Mouse (Mus musculus) embryonic fibroblast, embryonic 13.5 days (primary cell): ENCODE measurements around the gene 4932429P05Rik. TPM values are rescaled to one million over a fixed set of nuclear protein-coding genes. Genes with fewer than 3 reads are reported as not detected.

ENCODE experiments used
- H3K27ac ChIP-seq: 2 replicates; pipeline ENCODE4 v1.5.1; 2012; ENCODE audit warnings: low read length, control low read depth, inconsistent platforms; ENCODE audit not compliant: insufficient read depth
- H3K4me1 ChIP-seq: 2 replicates; pipeline ENCODE4 v1.6.1; 2011; ENCODE audit warnings: low read length; ENCODE audit not compliant: control insufficient read depth, insufficient read depth
- H3K4me3 ChIP-seq: 2 replicates; pipeline ENCODE4 v1.5.1; 2011; ENCODE audit warnings: mild to moderate bottlenecking, control low read depth, low read length; ENCODE audit not compliant: insufficient read depth
- CTCF ChIP-seq: IDR thresholded peaks from 2 replicates; pipeline ENCODE4 v1.5.1; 2011; ENCODE audit warnings: mild to moderate bottlenecking, control low read depth, low read length, moderate library complexity, borderline replicate concordance; ENCODE audit not compliant: insufficient read depth
- POLR2A ChIP-seq: IDR thresholded peaks from 2 replicates; pipeline ENCODE4 v1.6.1; 2011; ENCODE audit warnings: low read depth, mild to moderate bottlenecking, control low read depth, low read length, moderate library complexity
- polyA plus RNA-seq: library from polyadenylated mRNA; stranded (reverse); fragments of >200 nt; gene quantifications from 2 replicates; pipeline ENCODE4 v1.2.4, GENCODE M21; 2011; ENCODE audit warnings: low read depth; ENCODE audit not compliant: missing spikeins, insufficient read length

Gene 4932429P05Rik
- polyA plus RNA-seq: not detected in 2 replicates

- H3K4me3 ChIP-seq: no peak within 1 kb of the TSS
- H3K4me1 ChIP-seq: no peaks in the 10 kb centered on the region
- no peak within 1 kb of the TSS for H3K27ac ChIP-seq
- TF ChIP-seq POLR2A: no peak
- TF ChIP-seq CTCF: no peak
Measured at GRCm38 (mm10) chrX:89751968-89752367, at the start of gene 4932429P05Rik. TSS of gene 4932429P05Rik (plus strand) at chrX:89752268.

Other genes with a start within 250 kb of the 4932429P05Rik start
- gene 4930415L06Rik, start 180.6 kb downstream of the 4932429P05Rik start, polyA plus RNA-seq: not detected in 2 replicates